In genomic region chr2:113234559-113234958, GRCm38 (mm10) we compare ENCODE assay signal across 8 mouse cellular contexts. TPM values are rescaled to one million over a fixed set of nuclear protein-coding genes. Genes with fewer than 3 reads are reported as not detected.
DNase-seq lines count a peak whose midpoint lies in the region; ATAC-seq and TF ChIP-seq lines count a peak whose summit lies in the region.

No protein-coding gene starts in this region.

- H3K27ac ChIP-seq in midbrain, embryonic 11.5 days (ENCODE audit: low read depth, low read length), result no peak overlapping the region
- H3K27ac ChIP-seq in midbrain, embryonic 10.5 days (replicated peaks), result no peak overlapping the region
- no peak overlapping the region for H3K27ac ChIP-seq in cortical plate, adult 2 months (ENCODE audit: insufficient read depth, low read length)
- no peak overlapping the region for H3K27ac ChIP-seq in intestine, embryonic 15.5 days

- H3K9ac ChIP-seq in midbrain, embryonic 11.5 days (ENCODE audit: low read length), result no peak overlapping the region
- no peak overlapping the region for H3K9ac ChIP-seq in intestine, embryonic 15.5 days

- intact Hi-C loops in left cerebral cortex, postnatal 14 days (cut with DNase I), result loop anchor here (5.0 kb wide), 1 partner anchor 432 kb away; no protein-coding TSS in a partner anchor

- TF ChIP-seq POLR2A in cortical plate, adult 2 months (IDR thresholded peaks at IDR 0.05; ENCODE audit: extremely low read depth, insufficient read depth, low read length), result no peak

- no peaks in the 10 kb centered on the region for H3K4me1 ChIP-seq in midbrain, embryonic 11.5 days (ENCODE audit: control insufficient read depth, insufficient read depth, low read length)
- no peaks in the 10 kb centered on the region for H3K4me1 ChIP-seq in midbrain, embryonic 10.5 days
- H3K4me1 ChIP-seq in cortical plate, adult 2 months (ENCODE audit: control insufficient read depth, insufficient read depth, low read length), result no peaks in the 10 kb centered on the region
- H3K4me1 ChIP-seq in intestine, embryonic 15.5 days (replicated peaks), result no peaks in the 10 kb centered on the region

- 24% methylated on average over 3 of the region's 3 CpGs for WGBS in midbrain, embryonic 11.5 days
- 29% methylated on average over 3 of the region's 3 CpGs for WGBS in midbrain, embryonic 10.5 days
- 18% methylated on average over 3 of the region's 3 CpGs for WGBS in intestine, embryonic 15.5 days

- DNase-seq in frontal cortex, postnatal 36 days (ENCODE audit: low spot score in 2 of 2), result peak; percentile 15 to 53
- no peak for DNase-seq in frontal cortex, postnatal 10 days (ENCODE audit: low spot score in 2 of 2)
- peak; percentile 84 for DNase-seq in midbrain, embryonic 11.5 days (ENCODE audit: low spot score, missing footprints)
- DNase-seq in midbrain, embryonic 10.5 days (ENCODE audit: low spot score), result no peak
- DNase-seq in left cerebral cortex, postnatal 14 days (ENCODE audit: low spot score in 2 of 2), result peak; percentile 75 to 79
- no peak for DNase-seq in ovary, adult 18-20 months (ENCODE audit: low spot score)

- no peaks in the 10 kb centered on the region for H3K9me3 ChIP-seq in midbrain, embryonic 11.5 days (ENCODE audit: control insufficient read depth, low read length)
- H3K9me3 ChIP-seq in midbrain, embryonic 10.5 days (replicated peaks), result no peaks in the 10 kb centered on the region
- no peaks in the 10 kb centered on the region for H3K9me3 ChIP-seq in intestine, embryonic 15.5 days

- H3K4me2 ChIP-seq in midbrain, embryonic 11.5 days, result no peak overlapping the region
- no peak overlapping the region for H3K4me2 ChIP-seq in intestine, embryonic 15.5 days (replicated peaks)

- H3K4me3 ChIP-seq in midbrain, embryonic 11.5 days (ENCODE audit: low read depth, low read length), result no peak overlapping the region
- H3K4me3 ChIP-seq in midbrain, embryonic 10.5 days, result no peak overlapping the region
- H3K4me3 ChIP-seq in cortical plate, adult 2 months (ENCODE audit: insufficient read depth, low read length), result no peak overlapping the region
- no peak overlapping the region for H3K4me3 ChIP-seq in intestine, embryonic 15.5 days (replicated peaks)

- peak; percentile 55; the same call in 1 of the 2 replicates for TF ChIP-seq CTCF in cortical plate, adult 2 months (IDR thresholded peaks at IDR 0.05; ENCODE audit: extremely low read depth, insufficient read depth, low read length)

- H3K27me3 ChIP-seq in midbrain, embryonic 11.5 days (ENCODE audit: control insufficient read depth, insufficient read depth, low read length), result no peaks in the 10 kb centered on the region
- no peaks in the 10 kb centered on the region for H3K27me3 ChIP-seq in midbrain, embryonic 10.5 days (ENCODE audit: low read depth, poor library complexity, severe bottlenecking)
- H3K27me3 ChIP-seq in intestine, embryonic 15.5 days (replicated peaks), result no peaks in the 10 kb centered on the region

- ATAC-seq in midbrain, embryonic 11.5 days (ENCODE audit: low FRiP score), result 0 out of 2 replicates have a peak, but pooled peaks have one; percentile 44
- ATAC-seq in intestine, embryonic 15.5 days, result no peak

- H3K36me3 ChIP-seq in midbrain, embryonic 11.5 days (ENCODE audit: control insufficient read depth, insufficient read depth, low read length), result no peaks in the 10 kb centered on the region
- H3K36me3 ChIP-seq in midbrain, embryonic 10.5 days, result no peaks in the 10 kb centered on the region
- no peaks in the 10 kb centered on the region for H3K36me3 ChIP-seq in intestine, embryonic 15.5 days

RNA-seq across cellular contexts. Expression of gene Ryr3, which starts 17.7 kb away (rescaled TPM):
- 1.4 and 2.5 TPM in 2 replicates for polyA plus RNA-seq in midbrain, embryonic 11.5 days (2014; fragmentation: Nextera tagmentation; extraction: Ambion mirVana)
- polyA plus RNA-seq in midbrain, embryonic 10.5 days (2016; fragmentation: Nextera tagmentation; extraction: Ambion mirVana), result 1.0 and 1.9 TPM in 2 replicates
- 23.0 and 23.2 TPM in 2 replicates for polyA plus RNA-seq in cortical plate, adult 2 months (2012; rRNA removed)
- 10 to 100 TPM; 29.7 to 34.7 TPM for total RNA-seq in left cerebral cortex, postnatal 14 days (2021)
- 1.5 and 2.6 TPM in 2 replicates for polyA plus RNA-seq in intestine, embryonic 15.5 days (2015; fragmentation: Nextera tagmentation; extraction: Ambion mirVana)

RNA-seq across cellular contexts. Expression of gene Tmco5b, which starts 51.0 kb away (rescaled TPM):
- not detected in 2 replicates for polyA plus RNA-seq in midbrain, embryonic 11.5 days (2014; fragmentation: Nextera tagmentation; extraction: Ambion mirVana)
- not detected in 2 replicates for polyA plus RNA-seq in midbrain, embryonic 10.5 days (2016; fragmentation: Nextera tagmentation; extraction: Ambion mirVana)
- 0.08 and 0.13 TPM in 2 replicates for polyA plus RNA-seq in cortical plate, adult 2 months (2012; rRNA removed)
- total RNA-seq in left cerebral cortex, postnatal 14 days (2021), result under 1 TPM in 1 of 2 experiments, not detected in 1; 0.36 TPM
- polyA plus RNA-seq in intestine, embryonic 15.5 days (2015; fragmentation: Nextera tagmentation; extraction: Ambion mirVana), result not detected in 2 replicates

Comparison
In these comparisons a context has a peak if more than half of its experiments do, and no peak if none do; other contexts are left out.
1. DNase-seq: peak in frontal cortex, postnatal 36 days (2 of 2), midbrain, embryonic 11.5 days (single experiment) and left cerebral cortex, postnatal 14 days (2 of 2); none in frontal cortex, postnatal 10 days (0 of 2), midbrain, embryonic 10.5 days (single experiment) and ovary, adult 18-20 months (single experiment).